Mouse (Mus musculus): ENCODE measurements around the gene Snx6.
"Not testable (repeated sequence)": the region's sequence is repeated elsewhere in the genome, so short reads cannot be mapped to it uniquely, and the experiment has no call there.

Gene Snx6

DNA sequence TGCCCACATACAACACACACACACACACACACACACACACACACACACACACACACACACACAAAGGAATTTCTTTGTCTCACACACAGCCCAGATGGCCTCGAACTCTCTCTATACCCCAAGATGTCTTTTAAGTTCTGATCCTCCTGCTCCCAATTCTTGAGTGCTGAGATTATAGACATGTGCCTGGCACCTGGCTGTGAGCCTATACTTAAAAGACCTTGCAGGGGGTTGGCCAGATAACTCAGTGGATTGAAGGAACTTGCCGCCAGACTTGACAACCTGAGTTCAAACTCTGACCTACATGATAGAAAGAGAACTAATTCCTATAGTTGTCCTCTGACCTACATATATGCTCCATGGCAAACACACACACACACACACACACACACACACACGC lies 8.0 kb upstream of the Snx6 start:
- DNase-seq (ENCODE audit: low spot score): no peak

DNA sequence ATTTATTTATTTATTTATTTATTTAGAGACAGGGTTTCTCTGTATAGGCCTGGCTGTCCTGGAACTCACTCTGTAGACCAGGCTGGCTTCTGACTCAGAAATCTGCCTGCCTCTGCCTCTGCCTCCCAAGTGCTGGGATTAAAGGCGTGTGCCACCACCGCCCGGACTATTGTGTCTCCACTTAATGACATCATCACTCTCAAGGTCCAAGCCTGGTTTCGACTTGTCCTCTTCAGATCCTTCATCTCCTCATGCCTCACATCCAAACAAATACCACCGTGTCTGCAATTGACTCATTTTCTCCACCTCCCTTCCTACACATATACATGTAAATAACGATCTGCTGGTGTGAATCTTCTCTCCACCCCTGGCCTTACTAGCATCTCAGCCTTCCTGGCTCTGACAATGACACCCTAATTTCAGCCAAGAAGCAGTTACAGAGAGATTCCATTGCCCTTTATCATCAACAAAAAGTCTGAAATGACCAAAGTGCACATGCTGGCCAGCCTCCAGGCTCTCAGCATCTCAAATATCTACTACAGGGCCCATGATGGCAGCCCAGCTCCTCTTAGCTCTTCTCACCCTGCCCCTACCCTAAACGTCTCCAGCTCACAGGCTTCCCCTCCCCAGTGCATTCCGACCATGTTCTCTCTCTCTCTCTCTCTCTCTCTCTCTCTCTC lies 1.2 kb upstream of the Snx6 start:
- no peak for DNase-seq (ENCODE audit: low spot score)

DNA sequence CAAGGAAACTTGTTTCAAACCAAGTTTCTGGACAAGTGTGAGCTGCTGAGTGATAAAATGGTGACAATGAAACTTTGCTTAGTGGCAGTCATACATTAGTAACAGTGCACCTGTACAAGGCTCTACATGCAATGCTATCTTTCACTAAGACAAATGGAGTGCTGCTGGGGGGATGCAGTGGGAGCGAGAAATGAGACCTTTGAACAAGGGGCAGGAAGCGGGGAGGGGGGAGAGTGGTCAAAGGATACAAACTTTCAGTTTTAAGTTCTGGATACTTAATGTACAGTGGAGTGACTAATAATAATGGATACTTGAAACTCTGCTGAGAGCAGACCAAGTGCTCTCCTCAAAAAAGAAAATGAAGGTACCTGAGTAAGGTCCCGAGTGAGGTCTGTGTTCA lies 1.1 kb downstream of the Snx6 start:
- DNase-seq (ENCODE audit: low spot score): no peak

DNA sequence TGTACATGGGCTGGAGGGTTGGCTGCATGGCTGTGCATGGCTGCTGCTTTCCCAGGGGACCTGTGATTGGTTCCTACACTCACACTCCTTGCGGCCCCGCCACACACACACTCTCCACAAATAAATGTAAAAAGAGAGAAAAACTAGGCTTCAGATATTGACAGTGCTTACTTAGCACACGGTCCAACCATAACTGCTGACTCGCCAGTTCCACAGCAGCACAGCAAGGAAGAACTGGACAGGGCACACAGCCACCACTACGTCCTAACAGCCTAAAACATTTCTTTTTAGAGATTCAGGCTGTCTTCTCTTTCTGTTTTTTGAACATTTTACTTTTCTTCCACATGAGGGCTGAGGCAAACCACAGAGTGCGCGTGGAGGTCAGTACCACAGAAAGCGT lies 4.0 kb downstream of the Snx6 start:
- no peak for DNase-seq (ENCODE audit: low spot score)

DNA sequence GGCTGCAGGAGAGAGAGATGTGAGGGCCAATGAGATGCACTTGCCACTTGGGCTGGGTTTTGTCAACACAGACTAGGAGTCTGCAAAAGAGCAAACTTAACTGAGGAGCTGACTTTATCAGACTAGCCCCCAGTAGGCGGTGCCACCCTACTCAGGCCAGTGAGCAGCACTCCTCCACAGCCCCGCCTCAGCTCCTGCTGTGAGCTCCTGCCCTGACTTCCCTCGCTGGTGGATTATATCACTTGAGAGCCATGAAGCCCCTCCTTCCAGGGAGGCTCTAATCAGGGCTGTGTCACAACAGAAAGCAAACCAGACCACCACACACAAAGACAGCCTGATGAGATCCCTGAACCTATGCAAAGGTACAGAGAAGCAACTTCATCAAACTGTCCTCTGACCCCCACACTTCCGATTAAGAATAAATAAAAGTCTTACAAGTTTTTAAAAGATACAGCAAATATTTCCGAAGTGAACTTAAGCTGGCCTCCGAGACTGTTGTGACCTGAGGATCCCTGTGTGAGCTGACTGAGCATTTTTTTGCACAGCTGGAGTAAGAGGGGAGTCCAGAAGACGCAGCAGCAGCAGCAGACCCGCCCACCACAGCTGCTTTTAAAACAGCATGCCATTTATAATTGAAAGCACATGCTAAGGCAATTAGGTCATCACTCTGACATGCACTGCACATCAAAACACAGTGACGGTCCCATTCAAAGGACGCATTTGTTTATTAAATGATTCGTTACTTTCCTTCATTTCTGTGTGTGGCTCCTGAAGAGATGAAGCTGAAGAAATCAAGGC lies 6.0 kb downstream of the Snx6 start:
- DNase-seq (ENCODE audit: low spot score): peak; percentile 54

DNA sequence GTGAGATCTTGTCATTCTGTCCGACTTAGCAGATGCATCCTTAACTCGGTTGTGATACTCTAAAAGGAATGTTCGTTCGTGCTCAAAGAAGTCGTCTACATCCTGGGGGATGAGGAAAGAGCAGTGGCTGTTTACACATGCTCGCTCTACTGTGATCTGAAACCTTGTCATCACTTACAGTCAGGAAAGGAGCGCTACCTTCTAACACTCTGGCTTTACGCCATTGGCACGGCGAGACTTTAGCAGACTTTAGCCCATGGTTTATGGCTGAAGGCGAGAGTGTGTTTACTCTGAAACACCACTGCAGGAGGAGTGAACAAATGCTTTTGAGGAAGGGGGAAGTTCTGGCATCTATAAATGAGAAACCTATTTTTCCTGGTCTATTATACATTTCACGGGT lies 31.9 kb downstream of the Snx6 start:
- DNase-seq (ENCODE audit: low spot score): no peak

DNA sequence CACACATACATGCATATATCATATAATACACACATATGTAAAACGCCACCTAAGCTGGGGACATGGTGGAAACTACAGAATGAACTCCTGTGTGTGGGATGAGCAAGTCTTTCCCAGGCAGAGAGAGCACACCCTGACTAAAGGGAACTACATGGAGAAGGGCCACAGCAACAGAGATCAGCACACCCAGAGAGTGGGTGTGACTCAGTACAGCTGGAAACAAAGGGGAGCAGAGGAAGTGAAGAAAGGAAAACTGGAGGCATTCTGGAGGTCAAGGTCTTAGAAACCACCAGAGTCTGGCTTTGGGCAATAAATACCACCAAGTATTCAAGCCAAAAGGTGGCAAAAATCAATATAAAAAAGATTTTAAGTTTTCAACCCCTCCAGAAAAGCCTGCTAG lies 34.8 kb downstream of the Snx6 start:
- no peak for DNase-seq (ENCODE audit: low spot score)

DNA sequence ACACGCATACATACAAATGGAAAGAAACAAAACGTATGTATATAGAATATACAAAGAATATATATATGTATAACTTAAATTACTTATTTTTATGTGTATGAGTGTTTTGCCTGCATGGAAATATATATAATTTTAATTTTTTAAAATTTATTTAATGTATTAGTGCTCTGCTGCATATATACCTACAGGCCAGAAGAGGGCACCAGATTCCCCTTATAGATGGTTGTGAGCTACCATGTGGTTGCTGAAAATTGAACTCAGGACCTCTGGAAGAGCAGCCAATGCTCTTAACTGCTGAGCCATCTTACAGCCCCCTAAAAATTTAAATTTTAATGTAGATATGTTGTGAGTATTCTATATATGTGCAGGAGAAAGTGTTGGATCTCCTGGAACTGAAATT lies 36.7 kb downstream of the Snx6 start:
- DNase-seq (ENCODE audit: low spot score): no peak

DNA sequence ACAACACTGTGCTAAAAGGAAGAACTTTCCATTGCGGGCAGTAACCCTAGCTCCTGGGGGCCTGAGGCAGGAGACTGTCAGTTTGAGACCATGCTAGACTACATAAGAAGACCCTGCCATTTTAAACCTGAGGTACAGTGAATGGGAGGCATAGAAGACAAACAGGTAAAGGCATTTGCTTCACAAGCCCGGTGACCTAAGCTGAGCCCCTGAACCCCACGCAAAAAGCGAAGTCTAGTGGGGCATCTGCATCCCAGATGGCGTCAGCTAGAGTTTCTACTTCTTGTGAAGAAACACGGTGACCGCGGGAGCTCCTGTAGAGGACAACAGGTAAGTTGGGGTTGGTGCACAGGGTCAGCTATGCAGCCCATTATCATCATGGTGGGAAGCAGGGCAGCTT lies 46.9 kb downstream of the Snx6 start:
- DNase-seq (ENCODE audit: low spot score): no peak

DNA sequence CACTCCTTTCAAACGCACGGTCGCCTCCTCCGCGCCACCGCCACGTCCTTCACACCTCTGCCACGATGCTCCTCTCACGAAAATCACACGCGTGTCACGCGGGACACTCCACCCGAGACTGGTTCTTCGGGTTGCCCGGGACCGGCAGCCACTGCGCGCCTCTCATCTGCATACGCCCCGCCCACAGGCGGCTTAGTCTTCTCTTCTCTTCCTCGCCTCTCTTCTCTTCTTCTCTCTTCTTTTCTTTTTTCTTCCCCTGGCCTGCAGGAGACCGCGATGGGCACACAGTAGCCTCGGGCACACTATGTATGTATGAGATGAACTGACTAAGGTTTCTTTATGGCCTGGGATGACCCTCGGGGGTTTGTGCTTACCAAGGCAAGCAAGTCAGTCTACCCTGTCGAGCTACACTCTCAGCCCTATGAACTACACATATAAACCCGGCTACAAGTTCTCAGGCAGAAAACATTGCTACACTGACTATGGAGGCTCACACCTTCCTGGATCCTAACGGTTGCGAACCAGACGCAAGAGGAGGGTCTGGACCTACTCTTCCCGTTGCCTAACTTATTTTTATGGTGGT lies 56.8 kb downstream of the Snx6 start:
- DNase-seq (ENCODE audit: low spot score): not testable (repeated sequence)

DNA sequence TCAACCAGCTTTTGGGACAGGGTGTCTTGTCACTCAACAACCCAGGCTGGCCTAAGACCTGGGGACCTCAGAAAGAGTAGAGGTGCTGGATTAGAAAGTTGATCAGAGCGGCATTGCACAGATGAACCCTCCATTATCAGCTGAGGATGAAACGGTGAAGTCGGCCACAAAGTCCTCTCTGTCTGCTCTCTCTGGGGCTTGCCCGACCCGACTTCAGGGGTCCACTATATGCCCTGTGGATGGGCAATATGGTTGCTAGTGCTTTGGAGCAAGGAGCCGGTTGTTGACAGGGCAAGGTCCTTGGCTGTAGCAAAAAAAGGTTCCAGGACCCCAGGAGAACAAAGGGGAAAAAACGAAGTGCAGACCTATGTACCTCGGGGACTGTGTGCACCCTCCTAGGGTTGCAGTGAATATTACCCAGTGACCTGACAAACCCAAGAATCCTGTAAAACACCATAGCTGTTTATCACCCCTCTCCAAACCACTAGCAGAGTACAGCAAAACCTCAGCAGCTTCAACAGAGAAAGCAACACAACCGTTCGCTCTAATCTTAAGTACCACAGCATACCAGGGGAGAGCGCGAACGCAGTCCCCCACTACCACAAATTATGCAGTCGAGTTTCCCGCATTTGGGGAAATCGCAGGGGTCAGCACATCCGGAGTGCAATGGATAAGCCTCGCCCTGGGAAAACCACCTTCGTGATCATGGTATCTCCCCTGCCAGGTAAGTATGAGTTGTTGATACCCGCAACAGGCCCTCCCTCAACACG lies 57.4 kb downstream of the Snx6 start:
- not testable (repeated sequence) for DNase-seq (ENCODE audit: low spot score)

DNA sequence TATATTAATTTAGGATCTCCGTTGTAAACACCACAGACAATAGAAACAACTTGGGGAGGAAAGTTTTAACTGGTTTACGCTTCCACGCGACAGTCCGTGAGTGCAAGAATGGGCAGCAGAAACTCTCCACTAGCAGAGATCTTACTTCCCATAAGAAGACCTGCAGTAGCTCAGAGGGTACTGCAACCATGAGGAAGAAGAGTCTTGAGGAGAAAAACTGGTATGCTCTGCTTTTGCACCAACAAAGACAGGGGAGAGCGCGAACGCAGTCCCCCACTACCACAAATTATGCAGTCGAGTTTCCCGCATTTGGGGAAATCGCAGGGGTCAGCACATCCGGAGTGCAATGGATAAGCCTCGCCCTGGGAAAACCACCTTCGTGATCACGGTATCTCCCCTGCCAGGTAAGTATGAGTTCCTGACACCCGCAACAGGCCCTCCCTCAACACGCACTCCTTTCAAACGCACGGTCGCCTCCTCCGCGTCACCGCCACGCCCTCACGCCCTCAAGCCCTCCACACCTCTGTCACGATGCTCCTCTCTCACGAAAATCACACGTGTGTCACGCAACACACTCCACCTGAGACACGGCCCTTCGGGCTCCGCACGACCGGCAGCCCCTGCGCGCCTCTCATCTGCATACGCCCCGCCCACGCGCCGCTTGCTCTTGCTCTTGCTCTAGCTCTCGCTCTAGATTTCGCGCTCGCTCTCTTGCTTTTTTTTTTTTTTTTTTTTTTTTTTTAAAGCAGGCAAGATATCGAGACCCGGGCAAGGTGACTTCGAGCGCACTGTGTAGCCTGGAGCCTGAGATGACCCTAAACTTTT lies 61.0 kb downstream of the Snx6 start:
- DNase-seq (ENCODE audit: low spot score): not testable (repeated sequence)

DNA sequence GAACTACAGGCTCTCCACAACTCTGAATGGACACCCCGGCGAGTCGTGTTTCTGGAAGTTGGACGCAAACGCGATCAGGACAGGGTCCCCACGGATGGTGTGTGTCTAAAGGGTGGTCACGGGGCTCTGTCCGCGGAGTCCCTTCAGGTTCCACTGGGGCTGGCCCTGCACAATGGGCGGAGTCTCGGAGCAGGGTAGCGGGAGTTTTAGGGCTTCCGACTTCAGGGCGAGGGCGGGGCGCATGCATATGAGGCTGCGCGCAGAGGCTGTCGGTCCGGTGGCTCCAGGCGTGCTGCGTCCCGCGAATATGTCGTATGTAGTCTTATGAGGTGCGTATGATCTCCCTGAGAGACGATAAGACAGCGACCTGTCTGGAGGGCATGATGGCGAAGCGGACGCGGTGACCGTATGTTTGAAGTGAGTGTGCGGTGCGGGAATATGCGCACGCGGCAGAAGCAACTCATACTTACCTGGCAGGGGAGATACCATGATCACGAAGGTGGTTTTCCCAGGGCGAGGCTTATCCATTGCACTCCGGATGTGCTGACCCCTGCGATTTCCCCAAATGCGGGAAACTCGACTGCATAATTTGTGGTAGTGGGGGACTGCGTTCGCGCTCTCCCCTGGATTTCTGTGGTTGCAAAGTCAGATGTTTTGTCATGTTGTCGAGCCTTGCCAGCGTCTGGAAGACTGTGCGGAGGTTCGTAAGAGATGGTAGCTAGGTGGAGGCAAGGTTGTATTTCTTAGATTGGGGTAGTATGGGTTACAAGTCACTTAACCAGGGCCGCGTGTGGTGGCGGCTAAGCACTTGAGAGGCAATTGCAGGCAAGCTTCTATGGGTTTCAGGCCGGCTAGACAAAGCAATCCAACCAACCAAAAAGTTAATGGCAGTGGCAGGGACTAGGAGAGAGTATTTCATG lies 66.1 kb downstream of the Snx6 start:
- DNase-seq (ENCODE audit: low spot score): not testable (repeated sequence)

DNA sequence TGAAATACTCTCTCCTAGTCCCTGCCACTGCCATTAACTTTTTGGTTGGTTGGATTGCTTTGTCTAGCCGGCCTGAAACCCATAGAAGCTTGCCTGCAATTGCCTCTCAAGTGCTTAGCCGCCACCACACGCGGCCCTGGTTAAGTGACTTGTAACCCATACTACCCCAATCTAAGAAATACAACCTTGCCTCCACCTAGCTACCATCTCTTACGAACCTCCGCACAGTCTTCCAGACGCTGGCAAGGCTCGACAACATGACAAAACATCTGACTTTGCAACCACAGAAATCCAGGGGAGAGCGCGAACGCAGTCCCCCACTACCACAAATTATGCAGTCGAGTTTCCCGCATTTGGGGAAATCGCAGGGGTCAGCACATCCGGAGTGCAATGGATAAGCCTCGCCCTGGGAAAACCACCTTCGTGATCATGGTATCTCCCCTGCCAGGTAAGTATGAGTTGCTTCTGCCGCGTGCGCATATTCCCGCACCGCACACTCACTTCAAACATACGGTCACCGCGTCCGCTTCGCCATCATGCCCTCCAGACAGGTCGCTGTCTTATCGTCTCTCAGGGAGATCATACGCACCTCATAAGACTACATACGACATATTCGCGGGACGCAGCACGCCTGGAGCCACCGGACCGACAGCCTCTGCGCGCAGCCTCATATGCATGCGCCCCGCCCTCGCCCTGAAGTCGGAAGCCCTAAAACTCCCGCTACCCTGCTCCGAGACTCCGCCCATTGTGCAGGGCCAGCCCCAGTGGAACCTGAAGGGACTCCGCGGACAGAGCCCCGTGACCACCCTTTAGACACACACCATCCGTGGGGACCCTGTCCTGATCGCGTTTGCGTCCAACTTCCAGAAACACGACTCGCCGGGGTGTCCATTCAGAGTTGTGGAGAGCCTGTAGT lies 76.4 kb downstream of the Snx6 start:
- not testable (repeated sequence) for DNase-seq (ENCODE audit: low spot score)

DNA sequence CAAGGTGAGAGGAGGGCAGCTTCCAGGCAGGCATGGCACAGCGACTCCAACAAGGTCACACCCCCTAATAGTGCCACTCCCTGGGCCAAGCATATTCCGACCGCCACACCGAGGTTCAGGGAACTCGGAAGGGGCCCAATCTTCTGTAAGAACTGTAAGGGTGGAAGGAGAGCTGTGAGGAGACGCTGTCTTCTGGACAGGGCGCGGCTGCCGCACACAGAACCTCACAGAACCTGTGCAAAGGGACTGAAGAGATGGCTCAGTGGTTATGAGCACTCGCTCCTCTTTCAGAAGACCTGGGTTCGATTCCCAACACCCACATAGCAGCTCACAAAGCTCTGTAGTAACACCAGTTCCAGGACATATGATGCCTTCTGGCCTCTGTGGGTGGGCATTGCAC lies 78.0 kb downstream of the Snx6 start:
- not testable (repeated sequence) for DNase-seq (ENCODE audit: low spot score)

DNA sequence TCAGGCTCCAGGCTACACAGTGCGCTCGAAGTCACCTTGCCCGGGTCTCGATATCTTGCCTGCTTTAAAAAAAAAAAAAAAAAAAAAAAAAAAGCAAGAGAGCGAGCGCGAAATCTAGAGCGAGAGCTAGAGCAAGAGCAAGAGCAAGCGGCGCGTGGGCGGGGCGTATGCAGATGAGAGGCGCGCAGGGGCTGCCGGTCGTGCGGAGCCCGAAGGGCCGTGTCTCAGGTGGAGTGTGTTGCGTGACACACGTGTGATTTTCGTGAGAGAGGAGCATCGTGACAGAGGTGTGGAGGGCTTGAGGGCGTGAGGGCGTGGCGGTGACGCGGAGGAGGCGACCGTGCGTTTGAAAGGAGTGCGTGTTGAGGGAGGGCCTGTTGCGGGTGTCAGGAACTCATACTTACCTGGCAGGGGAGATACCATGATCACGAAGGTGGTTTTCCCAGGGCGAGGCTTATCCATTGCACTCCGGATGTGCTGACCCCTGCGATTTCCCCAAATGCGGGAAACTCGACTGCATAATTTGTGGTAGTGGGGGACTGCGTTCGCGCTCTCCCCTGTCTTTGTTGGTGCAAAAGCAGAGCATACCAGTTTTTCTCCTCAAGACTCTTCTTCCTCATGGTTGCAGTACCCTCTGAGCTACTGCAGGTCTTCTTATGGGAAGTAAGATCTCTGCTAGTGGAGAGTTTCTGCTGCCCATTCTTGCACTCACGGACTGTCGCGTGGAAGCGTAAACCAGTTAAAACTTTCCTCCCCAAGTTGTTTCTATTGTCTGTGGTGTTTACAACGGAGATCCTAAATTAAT lies 81.5 kb downstream of the Snx6 start:
- DNase-seq (ENCODE audit: low spot score): not testable (repeated sequence)

DNA sequence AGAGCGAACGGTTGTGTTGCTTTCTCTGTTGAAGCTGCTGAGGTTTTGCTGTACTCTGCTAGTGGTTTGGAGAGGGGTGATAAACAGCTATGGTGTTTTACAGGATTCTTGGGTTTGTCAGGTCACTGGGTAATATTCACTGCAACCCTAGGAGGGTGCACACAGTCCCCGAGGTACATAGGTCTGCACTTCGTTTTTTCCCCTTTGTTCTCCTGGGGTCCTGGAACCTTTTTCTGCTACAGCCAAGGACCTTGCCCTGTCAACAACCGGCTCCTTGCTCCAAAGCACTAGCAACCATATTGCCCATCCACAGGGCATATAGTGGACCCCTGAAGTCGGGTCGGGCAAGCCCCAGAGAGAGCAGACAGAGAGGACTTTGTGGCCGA lies 85.0 kb downstream of the Snx6 start:
- DNase-seq (ENCODE audit: low spot score): not testable (repeated sequence)

DNA sequence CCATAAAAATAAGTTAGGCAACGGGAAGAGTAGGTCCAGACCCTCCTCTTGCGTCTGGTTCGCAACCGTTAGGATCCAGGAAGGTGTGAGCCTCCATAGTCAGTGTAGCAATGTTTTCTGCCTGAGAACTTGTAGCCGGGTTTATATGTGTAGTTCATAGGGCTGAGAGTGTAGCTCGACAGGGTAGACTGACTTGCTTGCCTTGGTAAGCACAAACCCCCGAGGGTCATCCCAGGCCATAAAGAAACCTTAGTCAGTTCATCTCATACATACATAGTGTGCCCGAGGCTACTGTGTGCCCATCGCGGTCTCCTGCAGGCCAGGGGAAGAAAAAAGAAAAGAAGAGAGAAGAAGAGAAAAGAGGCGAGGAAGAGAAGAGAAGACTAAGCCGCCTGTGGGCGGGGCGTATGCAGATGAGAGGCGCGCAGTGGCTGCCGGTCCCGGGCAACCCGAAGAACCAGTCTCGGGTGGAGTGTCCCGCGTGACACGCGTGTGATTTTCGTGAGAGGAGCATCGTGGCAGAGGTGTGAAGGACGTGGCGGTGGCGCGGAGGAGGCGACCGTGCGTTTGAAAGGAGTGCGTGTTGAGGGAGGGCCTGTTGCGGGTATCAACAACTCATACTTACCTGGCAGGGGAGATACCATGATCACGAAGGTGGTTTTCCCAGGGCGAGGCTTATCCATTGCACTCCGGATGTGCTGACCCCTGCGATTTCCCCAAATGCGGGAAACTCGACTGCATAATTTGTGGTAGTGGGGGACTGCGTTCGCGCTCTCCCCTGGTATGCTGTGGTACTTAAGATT lies 85.6 kb downstream of the Snx6 start:
- not testable (repeated sequence) for DNase-seq (ENCODE audit: low spot score)

Measured in MN1 (cell line).